Mouse (Mus musculus) T-helper 1 cell (primary cell): ENCODE measurements at regions not wholly inside any gene's neighbourhood (a gene's known extent, or its start where the extent isn't known, plus 50 kb on each side); places are given as distances from the start of the nearest gene placed in this dataset.

ENCODE experiments used
- in situ Hi-C: fragments of 300-600 bp; cut with MboI, MseI; formaldehyde crosslinking; loops from one replicate; pipeline ENCODE4 v1.15.1; 2025; ENCODE audit warnings: high pct_unique_total_duplicates

GRCm38 (mm10) chr15:9898211-9898610, 149.5 kb upstream of the Spef2 start:
- in situ Hi-C loops: no loop called here

- in situ Hi-C loops: no loop called here
Observed at GRCm38 (mm10) chr15:9893146-9893545, 144.5 kb upstream of the Spef2 start.

GRCm38 (mm10) chr15:9892208-9892607, 143.5 kb upstream of the Spef2 start:
- in situ Hi-C loops: no loop called here

- in situ Hi-C loops: no loop called here
Observed at GRCm38 (mm10) chr15:9891446-9891845, 142.8 kb upstream of the Spef2 start.

GRCm38 (mm10) chr15:9875776-9876175, 127.1 kb upstream of the Spef2 start:
- in situ Hi-C loops: no loop called here

GRCm38 (mm10) chr15:9870126-9870525, 121.5 kb upstream of the Spef2 start:
- in situ Hi-C loops: no loop called here

GRCm38 (mm10) chr15:9864778-9865177, 116.1 kb upstream of the Spef2 start:
- in situ Hi-C loops: no loop called here

GRCm38 (mm10) chr15:9861825-9862224, 113.2 kb upstream of the Spef2 start:
- in situ Hi-C loops: no loop called here

- in situ Hi-C loops: loop anchor here (10.0 kb wide), 1 partner anchor 1595 kb away; no protein-coding TSS in a partner anchor
Observed at GRCm38 (mm10) chr15:9839681-9840080, 91.0 kb upstream of the Spef2 start.

GRCm38 (mm10) chr15:9835096-9835495, 86.4 kb upstream of the Spef2 start:
- in situ Hi-C loops: no loop called here

- in situ Hi-C loops: no loop called here
Observed at GRCm38 (mm10) chr15:9804469-9804868, 55.8 kb upstream of the Spef2 start.
